Mouse (Mus musculus): ENCODE measurements around the gene Trpm7. TPM values are rescaled to one million over a fixed set of nuclear protein-coding genes. Genes with fewer than 3 reads are reported as not detected.

Gene Trpm7
- polyA plus RNA-seq, 1 experiment from 2014 or later, result 28.5 TPM

GRCm38 (mm10) chr2:126877991-126878390, 2.0 kb upstream of the Trpm7 start:
- peaks cover 21% of the 10 kb centered on the region for H3K4me1 ChIP-seq (replicated peaks)
- WGBS, result 86% methylated on average over 1 of the region's 1 CpGs
- H3K36me3 ChIP-seq, result no peaks in the 10 kb centered on the region
- H3K27me3 ChIP-seq (ENCODE audit: insufficient read depth, poor library complexity, severe bottlenecking), result no peaks in the 10 kb centered on the region
- DNase-seq (ENCODE audit: low spot score), result no peak
- H3K4me3 ChIP-seq, result no peak overlapping the region
- no peaks in the 10 kb centered on the region for H3K9me3 ChIP-seq
- H3K27ac ChIP-seq, result no peak overlapping the region

DNA sequence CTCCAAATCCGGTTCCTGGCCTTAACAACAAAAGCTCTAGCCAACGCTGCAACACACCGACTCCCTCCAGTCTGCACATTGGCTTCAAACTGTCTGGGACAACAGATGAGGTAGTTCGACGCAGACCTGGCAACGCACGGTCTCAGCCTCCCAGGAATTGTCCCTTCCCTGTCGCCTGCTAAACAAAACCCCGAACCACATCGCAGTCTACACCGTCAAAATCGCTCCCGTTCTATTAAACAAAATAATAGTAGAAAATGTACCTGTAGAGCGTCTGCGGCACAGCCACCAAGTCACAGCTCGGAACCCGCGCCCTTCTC, 554 bp downstream of the Trpm7 start:
- under 1% methylated on average over 18 of the region's 18 CpGs for WGBS
- Histone ChIP-seq H3K36me3 (no peaks in the 10 kb centered on the region), H3K27ac (peak overlapping the region; percentile 97), H3K27me3 (ENCODE audit: insufficient read depth, poor library complexity, severe bottlenecking) (no peaks in the 10 kb centered on the region), H3K4me1 (replicated peaks) (peaks cover 21% of the 10 kb centered on the region), H3K9me3 (no peaks in the 10 kb centered on the region), H3K4me3 (peak overlapping the region; percentile 95)
- peak; percentile 62 for DNase-seq (ENCODE audit: low spot score)

DNA sequence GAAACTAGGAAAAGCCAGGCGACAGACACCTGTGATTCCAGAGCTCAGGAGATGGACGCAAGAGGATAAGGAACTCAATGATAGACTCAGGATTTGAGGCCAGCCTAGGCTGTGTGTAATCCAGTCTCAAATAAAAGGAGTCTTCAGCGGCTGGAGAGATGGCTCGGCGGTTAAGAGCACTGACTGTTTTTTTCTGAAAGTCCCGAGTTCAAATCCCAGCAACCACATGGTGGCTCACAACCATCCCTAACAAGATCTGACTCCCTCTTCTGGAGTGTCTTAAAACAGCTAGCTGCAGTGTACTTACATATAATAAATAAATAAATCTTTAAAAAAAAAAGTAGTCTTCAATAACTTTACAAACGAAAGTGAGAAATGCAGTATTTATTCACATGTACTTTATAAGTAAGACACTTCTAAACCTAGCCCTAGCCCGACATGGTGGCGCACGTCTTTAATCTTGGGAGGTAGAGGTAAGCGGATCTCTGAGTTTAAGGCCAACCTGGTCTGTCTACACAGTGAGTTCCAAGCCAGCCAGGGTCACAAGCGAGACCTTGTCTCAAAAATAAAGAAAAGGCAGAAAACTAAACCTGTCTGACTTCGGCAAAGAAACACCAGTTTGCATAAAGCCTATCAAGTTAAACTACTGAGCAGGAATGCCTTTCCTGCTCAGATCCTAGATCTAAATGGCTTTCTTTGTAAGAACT, 1.1 kb downstream of the Trpm7 start:
- H3K9me3 ChIP-seq, result no peaks in the 10 kb centered on the region
- H3K27me3 ChIP-seq (ENCODE audit: insufficient read depth, poor library complexity, severe bottlenecking), result no peaks in the 10 kb centered on the region
- H3K4me3 ChIP-seq, result peak overlapping the region; percentile 95
- peaks cover 21% of the 10 kb centered on the region for H3K4me1 ChIP-seq (replicated peaks)
- WGBS, result 32% methylated on average over 13 of the region's 13 CpGs
- peak; percentile 3 for DNase-seq (ENCODE audit: low spot score)
- H3K36me3 ChIP-seq, result no peaks in the 10 kb centered on the region
- H3K27ac ChIP-seq, result peak overlapping the region; percentile 97

- Histone ChIP-seq H3K4me3 (no peak overlapping the region), H3K27me3 (ENCODE audit: insufficient read depth, poor library complexity, severe bottlenecking) (no peaks in the 10 kb centered on the region), H3K9me3 (no peaks in the 10 kb centered on the region), H3K27ac (no peak overlapping the region), H3K4me1 (replicated peaks) (no peaks in the 10 kb centered on the region), H3K36me3 (0 out of 2 replicates have a peak, but pooled peaks cover 5% of the 10 kb centered on the region)
- no peak for DNase-seq (ENCODE audit: low spot score)
- whole genome bisulfite sequencing, result 84% methylated on average over 1 of the region's 1 CpGs
Observed at GRCm38 (mm10) chr2:126866301-126866700, 9.7 kb downstream of the Trpm7 start.

DNA sequence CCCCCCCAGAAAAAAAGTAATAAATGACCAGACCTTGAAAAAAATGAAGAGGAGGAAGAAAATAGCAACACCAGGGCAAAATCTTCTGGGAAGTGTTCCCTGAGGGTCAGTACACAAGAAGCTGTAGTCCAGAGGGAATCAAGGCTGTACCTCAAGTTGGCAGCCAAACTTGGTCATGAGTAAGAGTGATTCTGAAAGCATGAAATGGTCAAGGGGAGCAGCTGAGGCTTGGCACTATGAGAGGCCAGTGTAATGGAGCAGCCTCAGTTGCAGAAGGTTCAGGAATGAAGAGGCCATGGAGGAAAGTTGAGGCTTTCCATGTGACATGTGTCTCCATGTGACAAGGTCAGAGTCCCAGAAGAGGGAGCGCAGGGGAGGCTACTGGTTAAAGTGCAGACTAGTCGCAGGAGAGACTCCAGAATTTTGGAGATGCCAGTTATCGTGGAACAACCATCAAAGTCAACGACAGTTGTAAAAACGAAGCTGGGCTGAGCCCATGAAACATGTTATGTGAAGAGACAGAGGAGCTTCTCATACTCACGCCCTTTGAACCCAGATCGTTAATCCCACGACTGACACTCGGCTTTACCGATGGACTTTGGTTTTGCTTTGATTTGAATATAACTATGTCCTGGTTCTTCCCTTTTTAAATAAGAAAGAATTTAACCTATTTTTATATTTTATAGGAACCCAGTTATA, 10.4 kb downstream of the Trpm7 start:
- WGBS, result 95% methylated on average over 10 of the region's 10 CpGs
- no peaks in the 10 kb centered on the region for H3K9me3 ChIP-seq
- no peak overlapping the region for H3K27ac ChIP-seq
- H3K27me3 ChIP-seq (ENCODE audit: insufficient read depth, poor library complexity, severe bottlenecking), result no peaks in the 10 kb centered on the region
- H3K4me3 ChIP-seq, result no peak overlapping the region
- H3K36me3 ChIP-seq, result 0 out of 2 replicates have a peak, but pooled peaks cover 5% of the 10 kb centered on the region
- DNase-seq (ENCODE audit: low spot score), result no peak
- H3K4me1 ChIP-seq (replicated peaks), result no peaks in the 10 kb centered on the region

GRCm38 (mm10) chr2:126865026-126865425, 11.0 kb downstream of the Trpm7 start:
- Histone ChIP-seq H3K4me3 (no peak overlapping the region), H3K9me3 (no peaks in the 10 kb centered on the region), H3K4me1 (replicated peaks) (no peaks in the 10 kb centered on the region), H3K27ac (no peak overlapping the region), H3K27me3 (ENCODE audit: insufficient read depth, poor library complexity, severe bottlenecking) (no peaks in the 10 kb centered on the region), H3K36me3 (0 out of 2 replicates have a peak, but pooled peaks cover 5% of the 10 kb centered on the region)
- 93% methylated on average over 3 of the region's 3 CpGs for WGBS
- no peak for DNase-seq (ENCODE audit: low spot score)

GRCm38 (mm10) chr2:126844751-126845150, 31.3 kb downstream of the Trpm7 start:
- peaks cover 81% of the 10 kb centered on the region for H3K36me3 ChIP-seq

GRCm38 (mm10) chr2:126838848-126839247, 37.2 kb downstream of the Trpm7 start:
- no peak for DNase-seq (ENCODE audit: low spot score)
- WGBS, result 93% methylated on average over 5 of the region's 5 CpGs
- H3K9me3 ChIP-seq, result no peaks in the 10 kb centered on the region

More at GRCm38 (mm10) chr2:126844751-126845150, 31.3 kb downstream of the Trpm7 start:
- DNase-seq (ENCODE audit: low spot score), result no peak
- no peak overlapping the region for H3K4me3 ChIP-seq
- 94% methylated on average over 4 of the region's 4 CpGs for WGBS
- H3K27me3 ChIP-seq (ENCODE audit: insufficient read depth, poor library complexity, severe bottlenecking), result no peaks in the 10 kb centered on the region
- H3K4me1 ChIP-seq (replicated peaks), result no peaks in the 10 kb centered on the region
- no peaks in the 10 kb centered on the region for H3K9me3 ChIP-seq
- no peak overlapping the region for H3K27ac ChIP-seq

DNA sequence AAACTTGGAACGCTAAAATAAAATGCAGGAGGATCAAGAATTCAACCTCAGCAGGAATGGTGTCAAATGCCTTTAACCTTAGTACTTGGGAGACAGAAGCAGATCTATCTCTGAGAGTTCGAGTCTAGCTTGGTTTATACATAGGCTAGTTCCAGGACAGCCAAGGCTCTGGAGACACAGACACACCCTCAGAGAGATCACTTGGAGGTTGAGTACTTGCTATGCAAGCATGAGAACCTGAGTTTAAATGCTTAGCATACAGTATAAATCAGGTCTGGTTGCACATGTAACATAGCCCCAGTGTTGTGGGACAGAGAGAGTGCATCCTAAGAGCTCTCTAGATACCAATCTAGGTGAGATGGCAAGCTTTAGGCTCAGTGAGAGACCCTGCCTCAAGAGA, 58.6 kb downstream of the Trpm7 start:
- WGBS, result 91% methylated on average over 2 of the region's 2 CpGs
- no peak for DNase-seq (ENCODE audit: low spot score)
- no peak overlapping the region for H3K27ac ChIP-seq
- no peaks in the 10 kb centered on the region for H3K9me3 ChIP-seq
- H3K36me3 ChIP-seq, result peaks cover 75% of the 10 kb centered on the region
- no peaks in the 10 kb centered on the region for H3K4me1 ChIP-seq (replicated peaks)
- H3K4me3 ChIP-seq, result no peak overlapping the region
- H3K27me3 ChIP-seq (ENCODE audit: insufficient read depth, poor library complexity, severe bottlenecking), result no peaks in the 10 kb centered on the region

More at GRCm38 (mm10) chr2:126838848-126839247, 37.2 kb downstream of the Trpm7 start:
- Histone ChIP-seq H3K36me3 (peaks cover 95% of the 10 kb centered on the region), H3K27me3 (ENCODE audit: insufficient read depth, poor library complexity, severe bottlenecking) (no peaks in the 10 kb centered on the region), H3K27ac (no peak overlapping the region), H3K4me3 (no peak overlapping the region), H3K4me1 (replicated peaks) (no peaks in the 10 kb centered on the region)

GRCm38 (mm10) chr2:126816644-126817347, 59.2 kb downstream of the Trpm7 start:
- 93% methylated on average over 4 of the region's 4 CpGs for WGBS
- no peak overlapping the region for H3K27ac ChIP-seq
- no peaks in the 10 kb centered on the region for H3K9me3 ChIP-seq
- H3K27me3 ChIP-seq (ENCODE audit: insufficient read depth, poor library complexity, severe bottlenecking), result no peaks in the 10 kb centered on the region
- H3K36me3 ChIP-seq, result peaks cover 78% of the 10 kb centered on the region
- no peaks in the 10 kb centered on the region for H3K4me1 ChIP-seq (replicated peaks)
- no peak for DNase-seq (ENCODE audit: low spot score)
- H3K4me3 ChIP-seq, result no peak overlapping the region

DNA sequence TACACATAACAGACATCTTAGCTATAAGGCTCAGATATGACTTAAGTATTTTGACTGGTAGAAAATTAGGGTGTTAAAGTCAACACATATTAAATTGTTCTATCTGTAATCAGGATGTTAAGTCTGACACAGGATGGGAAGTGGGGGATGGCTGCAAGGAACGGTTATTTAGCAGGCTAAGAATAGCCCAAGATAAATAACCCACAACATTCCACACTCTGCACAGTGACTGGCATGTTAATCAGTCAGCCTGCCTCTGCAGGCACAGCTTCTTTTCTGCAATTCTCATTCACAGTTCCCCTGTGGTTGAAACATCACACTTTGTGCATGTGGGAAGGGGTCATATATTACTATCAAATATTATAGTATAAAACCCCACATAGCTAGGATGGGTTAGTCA, 60.2 kb downstream of the Trpm7 start:
- H3K27me3 ChIP-seq (ENCODE audit: insufficient read depth, poor library complexity, severe bottlenecking), result no peaks in the 10 kb centered on the region
- no peak overlapping the region for H3K4me3 ChIP-seq
- H3K27ac ChIP-seq, result no peak overlapping the region
- peaks cover 83% of the 10 kb centered on the region for H3K36me3 ChIP-seq
- H3K9me3 ChIP-seq, result no peaks in the 10 kb centered on the region
- 50% methylated on average over 1 of the region's 1 CpGs for WGBS
- no peak for DNase-seq (ENCODE audit: low spot score)
- no peaks in the 10 kb centered on the region for H3K4me1 ChIP-seq (replicated peaks)

- 88% methylated on average over 3 of the region's 3 CpGs for WGBS
- no peak overlapping the region for H3K27ac ChIP-seq
- DNase-seq (ENCODE audit: low spot score), result no peak
- no peaks in the 10 kb centered on the region for H3K9me3 ChIP-seq
- H3K4me1 ChIP-seq (replicated peaks), result no peaks in the 10 kb centered on the region
- no peaks in the 10 kb centered on the region for H3K27me3 ChIP-seq (ENCODE audit: insufficient read depth, poor library complexity, severe bottlenecking)
- no peak overlapping the region for H3K4me3 ChIP-seq
- peaks cover 91% of the 10 kb centered on the region for H3K36me3 ChIP-seq
Observed at GRCm38 (mm10) chr2:126801980-126802379, 74.0 kb downstream of the Trpm7 start.

- WGBS, result 88% methylated on average over 5 of the region's 5 CpGs
- no peak for DNase-seq (ENCODE audit: low spot score)
- Histone ChIP-seq H3K27me3 (ENCODE audit: insufficient read depth, poor library complexity, severe bottlenecking) (no peaks in the 10 kb centered on the region), H3K4me3 (no peak overlapping the region), H3K4me1 (replicated peaks) (no peaks in the 10 kb centered on the region), H3K36me3 (peaks cover 92% of the 10 kb centered on the region), H3K9me3 (no peaks in the 10 kb centered on the region), H3K27ac (no peak overlapping the region)
Observed at GRCm38 (mm10) chr2:126798455-126798854, 77.6 kb downstream of the Trpm7 start.
